Mouse (Mus musculus) cortical plate, adult 2 months (tissue): ENCODE results near the gene Myoc.

Source experiments
- CTCF ChIP-seq: fragments of 200-500 bp; IDR thresholded peaks from 2 replicates; pipeline ENCODE4 v1.5.1; 2011; ENCODE audit warnings: mild to moderate bottlenecking, control low read depth, low read length; ENCODE audit not compliant: insufficient read depth; ENCODE audit errors: extremely low read depth
- POLR2A ChIP-seq: fragments of 200-500 bp; IDR thresholded peaks from 2 replicates; pipeline ENCODE4 v1.6.1; 2011; ENCODE audit warnings: mild to moderate bottlenecking, low read length, control low read depth; ENCODE audit not compliant: insufficient read depth; ENCODE audit errors: extremely low read depth

GRCm38 (mm10) chr1:162697866-162698265 lies 58.9 kb downstream of the Myoc start:
- TF ChIP-seq CTCF (no peak), POLR2A (no peak)
